Mouse (Mus musculus) embryonic stem cell, embryonic (primary cell): ENCODE results near the gene Slc25a42.

Experiments
- CTCF ChIA-PET, 4 experiments: fragments of 300-600 bp in 2 of 4; fragments of 350-600 bp in 2 of 4; sonication (Branson Sonifier 250); formaldehyde crosslinking; loops; one replicate each; lab custom pipeline; 2022; ENCODE audit warnings: inconsistent platforms in 2 of 4; lab: Charles Lee
- POLR2A ChIA-PET, 4 experiments: fragments of 300-600 bp in 2 of 4; fragments of 350-600 bp in 2 of 4; sonication (Branson Sonifier 250); formaldehyde crosslinking; loops; one replicate each; lab custom pipeline; 2022; ENCODE audit warnings: antibody characterized with exemption in 4 of 4, inconsistent platforms in 1 of 4; lab: Charles Lee

Slc25a42 gene

DNA sequence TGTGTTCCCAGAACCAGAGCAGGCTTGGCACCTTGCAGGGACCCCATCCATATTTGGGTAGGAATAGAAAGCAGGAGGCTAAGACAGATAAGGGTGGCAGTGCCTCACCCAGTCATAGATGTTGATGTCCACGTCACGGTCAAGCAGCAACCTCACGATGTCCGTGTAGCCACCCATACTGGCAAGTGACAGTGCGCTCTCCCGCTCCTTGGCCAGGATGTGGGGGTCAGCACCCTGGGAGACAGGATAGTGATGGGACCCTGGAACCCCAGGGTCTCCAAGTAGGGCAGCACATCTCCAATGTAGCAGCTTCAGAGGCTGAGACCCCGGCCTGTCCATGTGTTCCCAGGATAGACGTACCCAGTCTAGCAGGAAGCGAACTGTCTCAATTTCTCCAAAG, 77.2 kb downstream of the Slc25a42 start:
- POLR2A ChIA-PET = interaction anchor here in 3 of 4 experiments (0.6 to 1.9 kb wide), 5 partner anchors 16 to 94 kb away, joined by 3 to 11 read pairs (median 3); no protein-coding TSS in a partner anchor
- CTCF ChIA-PET = no interaction called here
